Mouse (Mus musculus) midbrain, embryonic 16.5 days (tissue): ENCODE results near the gene Khdrbs2. TPM values are rescaled to one million over a fixed set of nuclear protein-coding genes. Genes with fewer than 3 reads are reported as not detected.

Source experiments
- ATAC-seq: fragments of 200-750 bp; cut with Nextera tagmentation; 2 replicates; pipeline ENCODE4 v1.8.0; 2017; ENCODE audit warnings: moderate TSS enrichment
- H3K27ac ChIP-seq: fragments of 300-500 bp; sonication (generic); 2 replicates; pipeline ENCODE4 v1.5.1; 2014; ENCODE audit warnings: mild to moderate bottlenecking, low read length, mixed read lengths
- H3K27me3 ChIP-seq: fragments of 300-500 bp; sonication (generic); 2 replicates; pipeline ENCODE4 v1.6.1; 2014; ENCODE audit warnings: low read depth, low read length, mixed read lengths; ENCODE audit not compliant: control insufficient read depth, insufficient read depth
- H3K36me3 ChIP-seq: fragments of 300-500 bp; sonication (generic); 2 replicates; pipeline ENCODE4 v1.6.1; 2014; ENCODE audit warnings: mild to moderate bottlenecking, low read length, moderate library complexity, mixed read lengths; ENCODE audit not compliant: control insufficient read depth, insufficient read depth
- H3K4me1 ChIP-seq: fragments of 300-500 bp; sonication (generic); 2 replicates; pipeline ENCODE4 v1.6.1; 2014; ENCODE audit warnings: mild to moderate bottlenecking, low read length, mixed read lengths; ENCODE audit not compliant: control insufficient read depth, insufficient read depth
- H3K4me2 ChIP-seq: fragments of 300-500 bp; sonication (generic); 2 replicates; pipeline ENCODE4 v1.6.1; 2014; ENCODE audit warnings: mild to moderate bottlenecking, low read length, mixed read lengths
- H3K4me3 ChIP-seq: fragments of 300-500 bp; sonication (generic); 2 replicates; pipeline ENCODE4 v1.5.1; 2014; ENCODE audit warnings: low read depth, mild to moderate bottlenecking, low read length, moderate library complexity, mixed read lengths
- H3K9ac ChIP-seq: fragments of 300-500 bp; sonication (generic); 2 replicates; pipeline ENCODE4 v1.6.1; 2014; ENCODE audit warnings: low read depth, low read length, mixed read lengths
- H3K9me3 ChIP-seq: fragments of 300-500 bp; sonication (generic); replicated peaks from 2 replicates; pipeline ENCODE4 v1.6.1; 2014; ENCODE audit warnings: mild to moderate bottlenecking, low read length, mixed read lengths; ENCODE audit not compliant: control insufficient read depth, poor library complexity, severe bottlenecking
- WGBS: fragments of 180-500 bp; shearing (Covaris S2); extraction: QIAGEN DNeasy Blood & Tissue Kit; methylation state at CpG from one replicate; pipeline ENCODE4 v1.1.7; 2014; 5-methylcytosine and 5-hydroxymethylcytosine counted together
- polyA plus RNA-seq: library from polyadenylated mRNA; unstranded; fragments of >200 nt; fragmentation: Nextera tagmentation; extraction: Ambion mirVana; gene quantifications from 2 replicates; pipeline ENCODE4 v1.2.1, GENCODE M21; 2015

Khdrbs2 gene
- 58.1 and 63.2 TPM in 2 replicates for polyA plus RNA-seq

DNA sequence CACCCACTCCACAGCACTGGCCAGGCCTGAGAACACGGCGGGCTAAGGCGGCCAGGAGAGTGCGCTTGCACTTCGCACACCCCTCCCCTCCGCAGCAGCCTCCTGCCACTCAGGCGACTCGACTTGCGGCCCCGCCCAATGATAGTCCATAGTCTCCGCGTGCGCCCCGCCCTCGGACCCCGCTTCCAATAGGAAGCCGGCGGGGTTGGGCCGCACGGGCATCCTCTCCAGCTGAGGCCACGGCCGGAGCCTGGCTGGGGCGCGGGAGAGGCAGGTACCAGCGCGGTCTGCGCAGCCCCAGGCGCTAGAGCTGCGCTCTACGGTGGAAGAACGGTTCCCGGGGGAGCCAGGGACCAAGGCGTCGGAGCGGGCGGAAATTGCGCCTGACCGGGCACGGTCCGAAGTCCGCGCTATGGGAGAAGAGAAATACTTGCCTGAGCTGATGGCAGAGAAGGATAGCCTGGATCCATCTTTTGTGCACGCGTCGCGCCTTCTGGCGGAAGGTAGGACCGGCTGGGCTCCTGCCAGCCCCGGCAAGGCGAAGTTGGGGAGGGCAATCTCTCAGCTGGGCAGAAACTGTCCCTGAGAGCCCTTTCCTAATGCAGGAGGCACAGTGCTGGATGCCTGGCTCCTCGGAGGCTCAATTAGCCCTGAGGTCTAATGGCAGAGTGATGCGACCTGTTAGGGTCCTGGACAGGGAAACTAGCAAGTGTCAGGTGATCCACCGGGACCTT, at the start of gene Khdrbs2:
Khdrbs2 (plus strand) TSS at position 209 of the 734 bp plus-strand sequence.
- peak within 1 kb of the TSS; percentile 68 for H3K4me2 ChIP-seq
- H3K4me3 ChIP-seq = peak within 1 kb of the TSS; percentile 60
- H3K4me1 ChIP-seq = peaks cover 4% of the 10 kb centered on the region; the same call in 1 of the 2 replicates
- WGBS = under 1% methylated on average over 53 of the region's 53 CpGs
- no peaks in the 10 kb centered on the region for H3K9me3 ChIP-seq
- no peaks in the 10 kb centered on the region for H3K36me3 ChIP-seq
- peak within 1 kb of the TSS; percentile 86 for H3K27ac ChIP-seq
- H3K27me3 ChIP-seq = no peaks in the 10 kb centered on the region
- H3K9ac ChIP-seq = peak within 1 kb of the TSS; percentile 81
- ATAC-seq = peak; percentile 99

DNA sequence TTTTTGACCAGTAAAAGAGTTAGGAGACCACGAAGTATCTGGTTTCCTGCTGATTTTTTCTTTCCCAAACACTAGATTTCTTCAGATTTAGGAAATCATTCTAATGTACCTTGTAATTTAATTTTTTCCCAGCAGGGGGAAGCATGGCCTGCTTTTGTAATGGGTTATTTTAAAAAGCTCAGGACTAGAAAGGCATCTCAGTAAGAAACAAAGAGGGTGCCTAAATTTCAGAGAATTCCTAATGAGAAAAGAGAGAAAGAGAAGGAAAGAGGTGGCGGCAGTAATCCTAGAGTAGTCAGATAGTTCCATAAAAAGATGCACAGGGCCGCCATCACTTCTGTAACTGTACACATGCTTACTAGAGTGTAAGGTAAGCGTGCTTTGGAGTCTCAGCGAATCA, 2.1 kb downstream of the Khdrbs2 start:
- Histone ChIP-seq H3K9me3 (no peaks in the 10 kb centered on the region), H3K9ac (peak overlapping the region; percentile 68), H3K27ac (peak overlapping the region; percentile 79), H3K4me2 (peak overlapping the region; percentile 68), H3K36me3 (no peaks in the 10 kb centered on the region), H3K27me3 (no peaks in the 10 kb centered on the region), H3K4me3 (peak overlapping the region; percentile 46), H3K4me1 (peaks cover 4% of the 10 kb centered on the region; the same call in 1 of the 2 replicates)
- no peak for ATAC-seq
- WGBS = 36% methylated on average over 5 of the region's 5 CpGs

DNA sequence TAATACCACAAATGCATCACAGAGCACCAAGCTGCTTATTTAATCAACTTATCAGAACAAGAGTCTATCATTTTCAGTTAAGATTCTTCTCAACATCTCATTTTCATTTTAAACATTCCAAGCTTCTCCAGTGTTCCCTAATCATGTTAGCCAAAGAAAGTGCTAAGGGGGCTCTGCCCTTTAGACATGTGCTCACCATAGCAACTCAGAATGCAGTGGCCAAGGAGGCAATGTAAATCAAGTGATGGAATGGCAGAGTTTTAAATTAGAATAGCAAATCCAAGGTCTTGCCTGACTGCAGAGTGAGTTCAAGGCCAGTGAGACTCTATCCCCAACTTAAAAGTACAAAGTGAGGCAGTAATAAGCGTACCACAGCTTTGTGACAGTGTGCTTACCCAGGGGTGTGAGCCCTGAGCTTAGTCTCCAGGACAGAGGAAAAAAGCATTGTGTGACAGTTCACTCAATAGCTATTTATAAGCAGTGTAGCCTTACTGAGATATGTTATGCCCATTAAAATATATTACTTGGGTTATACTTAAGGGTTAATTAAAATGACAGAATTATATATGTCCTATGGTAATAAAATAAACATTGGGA, 27.2 kb downstream of the Khdrbs2 start:
- ATAC-seq = no peak
- H3K36me3 ChIP-seq = no peaks in the 10 kb centered on the region
- H3K9me3 ChIP-seq = no peaks in the 10 kb centered on the region
- H3K9ac ChIP-seq = no peak overlapping the region
- no peaks in the 10 kb centered on the region for H3K27me3 ChIP-seq
- no peak overlapping the region for H3K4me2 ChIP-seq
- WGBS = 27% methylated on average over 1 of the region's 1 CpGs
- H3K27ac ChIP-seq = no peak overlapping the region
- 0 out of 2 replicates have a peak, but pooled peaks cover 4% of the 10 kb centered on the region for H3K4me1 ChIP-seq
- no peak overlapping the region for H3K4me3 ChIP-seq

DNA sequence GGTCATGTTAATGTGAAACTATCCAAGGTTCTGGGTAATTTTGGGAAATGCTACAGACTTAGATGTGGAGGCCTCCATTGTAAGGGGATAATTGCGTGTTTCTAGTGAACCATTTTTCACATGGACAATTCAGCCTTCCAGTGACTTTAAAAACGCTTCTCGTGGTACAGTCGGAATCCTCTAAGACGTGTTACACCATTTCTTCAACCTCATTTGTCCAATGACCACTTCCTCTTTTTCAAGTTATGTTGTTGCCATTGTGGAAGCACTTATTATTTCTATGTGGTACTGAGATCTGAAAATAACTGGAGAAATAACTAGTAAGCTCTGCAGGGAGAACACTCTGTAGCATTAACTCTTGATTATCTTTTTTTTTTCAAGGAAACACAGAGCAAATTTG, 75.9 kb downstream of the Khdrbs2 start:
- no peak overlapping the region for H3K4me2 ChIP-seq
- H3K9ac ChIP-seq = no peak overlapping the region
- WGBS = 86% methylated on average over 5 of the region's 5 CpGs
- no peaks in the 10 kb centered on the region for H3K27me3 ChIP-seq
- H3K27ac ChIP-seq = no peak overlapping the region
- H3K36me3 ChIP-seq = no peaks in the 10 kb centered on the region
- no peaks in the 10 kb centered on the region for H3K9me3 ChIP-seq
- no peak for ATAC-seq
- no peak overlapping the region for H3K4me3 ChIP-seq
- H3K4me1 ChIP-seq = no peaks in the 10 kb centered on the region

DNA sequence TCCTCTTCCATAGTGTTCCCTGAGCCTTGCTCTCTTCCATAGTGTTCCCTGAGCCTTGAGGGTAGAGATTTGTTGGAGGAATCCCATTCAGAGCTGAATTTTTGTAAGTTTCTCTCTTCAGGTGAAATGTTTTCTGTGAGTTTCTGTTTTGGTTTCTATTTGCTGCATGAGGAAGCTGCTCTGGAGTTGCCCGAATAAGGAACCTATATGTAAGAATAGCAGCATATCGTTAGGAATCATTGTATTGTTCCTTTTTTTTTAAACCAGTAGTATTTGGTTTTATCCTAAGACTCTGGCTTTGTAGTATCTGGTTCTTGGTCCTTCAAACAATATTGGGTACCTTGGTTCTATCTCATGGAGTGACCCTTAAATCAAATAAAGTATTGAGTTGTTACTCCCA, 77.1 kb downstream of the Khdrbs2 start:
- no peak for ATAC-seq
- H3K4me1 ChIP-seq = no peaks in the 10 kb centered on the region
- no peak overlapping the region for H3K9ac ChIP-seq
- no peaks in the 10 kb centered on the region for H3K27me3 ChIP-seq
- H3K27ac ChIP-seq = no peak overlapping the region
- no peaks in the 10 kb centered on the region for H3K36me3 ChIP-seq
- no peak overlapping the region for H3K4me3 ChIP-seq
- H3K9me3 ChIP-seq = no peaks in the 10 kb centered on the region
- H3K4me2 ChIP-seq = no peak overlapping the region
- WGBS = 94% methylated on average over 2 of the region's 2 CpGs

DNA sequence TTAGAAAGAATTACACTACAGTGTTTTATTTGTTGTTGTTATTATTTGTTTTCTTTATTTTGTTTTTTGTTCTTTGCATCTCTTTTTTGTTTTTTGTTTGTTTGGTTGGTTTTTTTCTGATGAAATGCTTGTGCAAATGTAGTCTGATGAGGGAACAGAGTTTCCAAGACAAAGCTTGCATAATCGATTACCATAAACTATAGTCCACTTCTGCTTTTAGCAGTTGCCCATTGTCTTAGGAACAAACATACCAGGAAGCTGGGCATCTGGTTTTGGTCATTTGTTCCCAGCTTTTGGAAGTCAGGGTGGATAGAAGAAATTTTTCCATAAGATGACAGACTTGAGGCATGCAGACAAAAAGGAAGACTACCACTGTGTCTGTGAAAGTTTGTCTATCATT, 77.8 kb downstream of the Khdrbs2 start:
- no peaks in the 10 kb centered on the region for H3K4me1 ChIP-seq

DNA sequence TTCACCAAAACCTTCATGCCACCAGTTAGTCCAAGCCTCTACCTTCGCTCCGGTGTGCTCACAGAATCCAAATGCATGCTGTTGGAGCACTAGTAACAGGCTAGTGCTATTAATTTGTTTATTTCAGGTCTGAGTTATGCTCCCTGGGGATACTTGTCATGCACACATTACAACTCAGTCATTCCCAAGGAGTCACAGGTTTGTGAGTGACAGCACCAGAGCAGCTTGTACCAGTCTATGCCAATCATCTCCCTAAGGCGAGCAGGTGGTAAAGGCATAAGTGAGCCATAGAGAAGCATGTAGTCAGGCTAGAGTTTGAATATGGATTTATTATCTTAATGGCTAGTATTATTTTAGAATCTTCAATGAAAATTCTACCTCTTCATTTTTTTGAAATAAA, 86.4 kb downstream of the Khdrbs2 start:
- no peak overlapping the region for H3K9ac ChIP-seq
- WGBS = 92% methylated on average over 3 of the region's 3 CpGs
- 0 out of 2 replicates have a peak, but pooled peaks have one; percentile 58 for ATAC-seq

More for the DNA sequence above, 77.8 kb downstream of the Khdrbs2 start:
- 100% methylated on average over 1 of the region's 1 CpGs for WGBS
- Histone ChIP-seq H3K4me2 (no peak overlapping the region), H3K4me3 (no peak overlapping the region), H3K27ac (no peak overlapping the region), H3K9me3 (no peaks in the 10 kb centered on the region), H3K9ac (no peak overlapping the region), H3K27me3 (no peaks in the 10 kb centered on the region), H3K36me3 (no peaks in the 10 kb centered on the region)
- no peak for ATAC-seq

DNA sequence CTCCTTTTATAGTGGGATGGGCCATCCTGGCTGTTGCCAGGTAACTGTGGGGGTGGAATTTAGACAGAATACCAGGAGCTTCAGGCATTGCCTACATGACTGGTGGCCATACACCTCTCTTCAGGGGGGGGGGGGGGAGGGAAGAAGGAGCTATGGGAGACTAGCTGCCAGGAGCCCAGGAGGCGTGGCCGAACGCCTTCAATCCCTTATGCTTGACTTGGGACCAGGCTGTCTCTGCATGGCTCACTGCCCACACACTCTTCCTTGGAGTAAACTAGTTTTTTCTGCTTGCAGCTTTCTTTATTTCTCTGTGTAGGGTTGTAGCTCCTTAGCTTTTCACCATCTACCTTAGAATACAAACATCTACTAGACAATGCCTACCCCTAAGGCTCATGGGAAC, 98.0 kb downstream of the Khdrbs2 start:
- no peaks in the 10 kb centered on the region for H3K4me1 ChIP-seq
- WGBS = 72% methylated on average over 3 of the region's 3 CpGs
- no peaks in the 10 kb centered on the region for H3K36me3 ChIP-seq
- ATAC-seq = no peak
- H3K4me2 ChIP-seq = no peak overlapping the region
- H3K4me3 ChIP-seq = no peak overlapping the region
- H3K9me3 ChIP-seq = no peaks in the 10 kb centered on the region
- no peak overlapping the region for H3K9ac ChIP-seq
- H3K27me3 ChIP-seq = no peaks in the 10 kb centered on the region
- H3K27ac ChIP-seq = no peak overlapping the region

More for the DNA sequence above, 86.4 kb downstream of the Khdrbs2 start:
- H3K4me2 ChIP-seq = no peak overlapping the region
- H3K4me1 ChIP-seq = no peaks in the 10 kb centered on the region
- H3K27me3 ChIP-seq = no peaks in the 10 kb centered on the region
- no peak overlapping the region for H3K4me3 ChIP-seq
- H3K36me3 ChIP-seq = no peaks in the 10 kb centered on the region
- H3K27ac ChIP-seq = no peak overlapping the region
- no peaks in the 10 kb centered on the region for H3K9me3 ChIP-seq

DNA sequence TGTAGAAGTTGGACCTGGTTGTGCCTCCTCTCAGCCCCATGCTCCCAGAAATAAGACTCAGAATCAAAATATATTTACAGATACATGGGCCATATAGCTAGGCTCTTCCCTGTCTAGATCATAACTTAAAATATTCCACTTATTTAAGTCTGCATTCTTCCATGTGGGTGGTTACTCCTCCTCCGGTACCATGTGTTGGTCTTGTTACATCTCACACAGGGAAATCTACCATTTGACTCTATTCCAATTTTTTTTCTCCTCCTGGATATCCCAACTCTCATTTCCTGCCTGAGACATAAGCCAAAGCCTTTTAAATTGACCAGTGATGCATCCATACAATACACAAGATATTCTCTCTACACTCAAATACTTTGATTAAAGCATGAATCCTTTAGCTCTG, 122.2 kb downstream of the Khdrbs2 start:
- ATAC-seq = no peak
- Histone ChIP-seq H3K4me1 (no peaks in the 10 kb centered on the region), H3K27me3 (no peaks in the 10 kb centered on the region)

More for the DNA sequence above, 122.2 kb downstream of the Khdrbs2 start:
- Histone ChIP-seq H3K27ac (no peak overlapping the region), H3K9me3 (no peaks in the 10 kb centered on the region), H3K4me3 (no peak overlapping the region), H3K9ac (no peak overlapping the region), H3K4me2 (no peak overlapping the region), H3K36me3 (no peaks in the 10 kb centered on the region)
- 95% methylated on average over 1 of the region's 1 CpGs for WGBS
